ENCODE assay signal across 9 mouse cellular contexts in genomic region chr19:40348175-40348574, GRCm38 (mm10).
DNase-seq lines count a peak whose midpoint lies in the region; ATAC-seq and TF ChIP-seq lines count a peak whose summit lies in the region.
"Had no signal": no experiment of that assay in that cellular context is flagged by ENCODE, and none has a peak within 500 bp of the region (broad histone marks: within the 10 kb centered on the region; RNA-seq: fewer than 3 reads in every experiment).

No protein-coding gene starts in this region.

- peak overlapping the region; percentile 56 for H3K27ac ChIP-seq in gastrocnemius, adult 2 months
- peak overlapping the region; percentile 71 for H3K27ac ChIP-seq in hindbrain, embryonic 16.5 days (ENCODE audit: low read depth, low read length)
- peak overlapping the region; percentile 19 for H3K27ac ChIP-seq in stomach, embryonic 16.5 days (ENCODE audit: low read length)

- no peak for TF ChIP-seq CTCF in gastrocnemius, adult 2 months (IDR thresholded peaks at IDR 0.05)

- no peaks in the 10 kb centered on the region for H3K9me3 ChIP-seq in hindbrain, embryonic 16.5 days (ENCODE audit: control insufficient read depth, low read length)
- H3K9me3 ChIP-seq in stomach, embryonic 16.5 days (replicated peaks; ENCODE audit: control insufficient read depth, low read length): no peaks in the 10 kb centered on the region

- H3K27me3 ChIP-seq in hindbrain, embryonic 16.5 days (replicated peaks; ENCODE audit: control insufficient read depth, insufficient read depth, low read length): no peaks in the 10 kb centered on the region
- no peaks in the 10 kb centered on the region for H3K27me3 ChIP-seq in stomach, embryonic 16.5 days (ENCODE audit: control insufficient read depth, insufficient read depth, low read length)

- peaks cover 29% of the 10 kb centered on the region for H3K4me1 ChIP-seq in hindbrain, embryonic 16.5 days (ENCODE audit: control insufficient read depth, insufficient read depth, low read depth, low read length)
- H3K4me1 ChIP-seq in stomach, embryonic 16.5 days (ENCODE audit: control insufficient read depth, insufficient read depth, low read length): peaks cover 10% of the 10 kb centered on the region; the same call in 1 of the 2 replicates

- no peak overlapping the region for H3K9ac ChIP-seq in hindbrain, embryonic 16.5 days (ENCODE audit: low read depth, low read length)
- H3K9ac ChIP-seq in stomach, embryonic 16.5 days (ENCODE audit: low read length): no peak overlapping the region

- no peak for DNase-seq in gastrocnemius, adult 2 months
- no peak for DNase-seq in gastrocnemius, postnatal 36 days
- DNase-seq in right cerebral cortex, postnatal 10 days (ENCODE audit: low spot score in 2 of 2): peak; percentile 72 to 76
- DNase-seq in right cerebral cortex, adult 2 months (ENCODE audit: low spot score in 2 of 2): no peak
- DNase-seq in kidney, postnatal 10 days: no peak
- no peak for DNase-seq in urinary bladder, postnatal 14 days (ENCODE audit: low spot score)
- DNase-seq: lung, postnatal 36 days had no signal

- H3K36me3 ChIP-seq in hindbrain, embryonic 16.5 days (ENCODE audit: control insufficient read depth, insufficient read depth, low read length): peaks cover 6% of the 10 kb centered on the region; the same call in 1 of the 2 replicates
- 0 out of 2 replicates have a peak, but pooled peaks cover 3% of the 10 kb centered on the region for H3K36me3 ChIP-seq in stomach, embryonic 16.5 days (ENCODE audit: control insufficient read depth, insufficient read depth, low read length)

- H3K4me3 ChIP-seq in gastrocnemius, adult 2 months: no peak overlapping the region
- no peak overlapping the region for H3K4me3 ChIP-seq in hindbrain, embryonic 16.5 days (ENCODE audit: low read length)
- no peak overlapping the region for H3K4me3 ChIP-seq in stomach, embryonic 16.5 days (replicated peaks; ENCODE audit: low read length)

- intact Hi-C loops in gastrocnemius, adult 2 months (cut with DNase I): no loop called here
- intact Hi-C loops in gastrocnemius, postnatal 36 days (cut with DNase I): loop anchor here (5.0 kb wide), 1 partner anchor 34 kb away; no protein-coding TSS in a partner anchor

- ATAC-seq in hindbrain, embryonic 16.5 days: peak; percentile 83
- ATAC-seq in stomach, embryonic 16.5 days (ENCODE audit: insufficient read depth, low FRiP score): peak; percentile 70; the same call in 1 of the 2 replicates

- WGBS in hindbrain, embryonic 16.5 days: 43% methylated on average over 7 of the region's 7 CpGs
- WGBS in stomach, embryonic 16.5 days: 70% methylated on average over 7 of the region's 7 CpGs

- no peak overlapping the region for H3K4me2 ChIP-seq in hindbrain, embryonic 16.5 days (ENCODE audit: low read length)
- H3K4me2 ChIP-seq in stomach, embryonic 16.5 days (ENCODE audit: low read depth, low read length): no peak overlapping the region

Comparison
In these comparisons a context has a peak if more than half of its experiments do, and no peak if none do; other contexts are left out.
1. DNase-seq: peak in right cerebral cortex, postnatal 10 days (2 of 2); none in gastrocnemius, adult 2 months (single experiment), gastrocnemius, postnatal 36 days (0 of 2), right cerebral cortex, adult 2 months (0 of 2), kidney, postnatal 10 days (single experiment) and urinary bladder, postnatal 14 days (single experiment).
2. H3K27ac ChIP-seq: peak in every context shown above with its lines; median percentile 71 in hindbrain, embryonic 16.5 days; 56 in gastrocnemius, adult 2 months; 19 in stomach, embryonic 16.5 days.